Mouse (Mus musculus) small intestine, adult 2 months (tissue): ENCODE measurements around the gene Btn2a2. TPM values are rescaled to one million over a fixed set of nuclear protein-coding genes. Genes with fewer than 3 reads are reported as not detected.

Experiments used
- H3K27ac ChIP-seq: fragments of 200-500 bp; 2 replicates; pipeline ENCODE4 v1.5.1; 2012; ENCODE audit warnings: low read depth, low read length, control low read depth, inconsistent platforms; ENCODE audit not compliant: insufficient read depth
- H3K27me3 ChIP-seq: fragments of 200-500 bp; 2 replicates; pipeline ENCODE4 v1.6.1; 2012; ENCODE audit warnings: mild to moderate bottlenecking, moderate library complexity, low read length, inconsistent platforms; ENCODE audit not compliant: control insufficient read depth, insufficient read depth
- H3K36me3 ChIP-seq: fragments of 200-500 bp; 2 replicates; pipeline ENCODE4 v1.6.1; 2012; ENCODE audit warnings: mild to moderate bottlenecking, low read length, control low read depth, inconsistent platforms; ENCODE audit not compliant: control insufficient read depth, insufficient read depth
- H3K4me1 ChIP-seq: fragments of 200-500 bp; 2 replicates; pipeline ENCODE4 v1.6.1; 2012; ENCODE audit warnings: low read length, inconsistent platforms, mixed read lengths; ENCODE audit not compliant: control insufficient read depth, insufficient read depth, insufficient read length
- H3K4me3 ChIP-seq: fragments of 200-500 bp; 2 replicates; pipeline ENCODE4 v1.5.1; 2012; ENCODE audit warnings: low read depth, mild to moderate bottlenecking, control low read depth, inconsistent platforms, low read length, moderate library complexity
- CTCF ChIP-seq: fragments of 200-500 bp; IDR thresholded peaks from 2 replicates; pipeline ENCODE4 v1.5.1; 2012; ENCODE audit warnings: low read depth, mild to moderate bottlenecking, control low read depth, inconsistent platforms, low read length, moderate library complexity, mixed read lengths; ENCODE audit not compliant: insufficient replicate concordance, insufficient read length; ENCODE audit errors: extremely low read depth
- POLR2A ChIP-seq: fragments of 200-500 bp; IDR thresholded peaks from 2 replicates; pipeline ENCODE4 v1.6.1; 2012; ENCODE audit warnings: low read depth, mild to moderate bottlenecking, control low read depth, inconsistent platforms, low read length, moderate library complexity
- WGBS: fragments of 180-500 bp; shearing (Covaris S2); methylation state at CpG from one replicate; pipeline ENCODE4 v1.1.7; 2018; 5-methylcytosine and 5-hydroxymethylcytosine counted together
- polyA plus RNA-seq: library from polyadenylated mRNA; depleted of rRNA; stranded (reverse); fragments of >200 nt; gene quantifications from 2 replicates; pipeline ENCODE4 v1.2.3, GENCODE M21; 2012

Btn2a2 gene
- polyA plus RNA-seq, 1 experiment: not detected

DNA sequence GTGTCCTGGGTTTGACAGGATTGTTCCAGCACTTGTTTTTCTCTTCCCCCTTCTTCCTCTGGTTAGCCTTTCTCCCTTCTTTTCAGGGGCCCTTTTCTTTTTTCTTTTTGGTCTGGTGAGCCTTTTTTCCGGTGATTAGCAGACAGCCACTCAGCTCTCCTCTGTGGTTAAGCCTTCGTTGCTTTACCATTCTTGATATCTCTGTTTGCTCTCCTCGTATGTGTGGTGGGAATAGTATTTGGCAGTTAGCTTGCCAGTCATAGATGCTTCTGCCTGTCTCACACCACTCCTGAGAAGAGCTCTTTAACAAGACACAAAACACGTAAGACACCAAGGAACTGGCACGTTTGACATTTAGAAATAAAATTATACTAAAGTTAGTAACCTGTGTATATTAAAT is 44.2 kb downstream of the Btn2a2 start:
- Histone ChIP-seq H3K27me3 (no peaks in the 10 kb centered on the region), H3K4me1 (no peaks in the 10 kb centered on the region), H3K27ac (no peak overlapping the region), H3K36me3 (no peaks in the 10 kb centered on the region), H3K4me3 (no peak overlapping the region)
- 64% methylated on average over 5 of the region's 5 CpGs for WGBS
- TF ChIP-seq POLR2A (no peak), CTCF (no peak)

DNA sequence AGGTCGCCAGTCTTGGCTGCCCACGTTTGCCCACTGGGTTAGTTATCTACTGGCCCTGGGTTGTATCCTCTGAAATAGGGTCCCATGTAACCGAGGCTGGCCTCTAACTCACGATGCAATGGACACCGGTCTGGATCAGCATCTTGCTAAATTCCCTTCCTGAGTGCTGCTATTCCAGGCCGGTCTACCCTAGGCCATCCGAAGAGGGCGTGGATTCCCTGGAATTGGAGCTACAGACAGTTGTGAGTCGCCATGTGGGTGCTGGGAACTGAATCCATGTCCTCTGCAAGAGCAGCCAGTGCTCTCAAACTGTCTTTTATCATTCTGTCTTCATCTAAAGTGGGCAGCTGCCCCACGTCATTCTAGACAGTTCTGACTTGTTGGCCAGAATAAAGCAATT is 48.8 kb downstream of the Btn2a2 start:
- Histone ChIP-seq H3K27ac (no peak overlapping the region), H3K4me3 (no peak overlapping the region), H3K27me3 (no peaks in the 10 kb centered on the region), H3K4me1 (peaks cover 2% of the 10 kb centered on the region; the same call in 1 of the 2 replicates), H3K36me3 (no peaks in the 10 kb centered on the region)
- 88% methylated on average over 10 of the region's 10 CpGs for WGBS
- TF ChIP-seq POLR2A (no peak), CTCF (no peak)

DNA sequence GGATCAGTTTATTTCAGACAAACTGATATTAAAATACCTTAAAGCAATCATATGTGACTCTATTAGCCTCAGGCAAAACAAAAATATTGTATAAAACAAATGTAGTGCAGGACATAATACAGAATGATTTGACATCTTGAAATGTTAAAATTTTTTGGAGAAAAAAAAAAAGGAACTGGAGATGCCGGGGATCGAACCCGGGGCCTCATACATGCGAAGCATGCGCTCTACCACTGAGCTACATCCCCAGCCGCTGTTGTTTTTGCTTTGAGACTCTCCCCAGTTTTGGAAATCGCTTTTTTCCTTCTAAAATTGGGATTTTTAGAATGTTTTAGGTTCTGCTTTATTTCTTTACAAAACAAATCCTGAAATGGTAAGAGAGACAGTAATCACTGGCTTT is 50.1 kb downstream of the Btn2a2 start:
- Histone ChIP-seq H3K4me1 (peaks cover 2% of the 10 kb centered on the region; the same call in 1 of the 2 replicates), H3K36me3 (no peaks in the 10 kb centered on the region), H3K27ac (no peak overlapping the region), H3K27me3 (no peaks in the 10 kb centered on the region), H3K4me3 (no peak overlapping the region)
- no peak for TF ChIP-seq POLR2A
- TF ChIP-seq CTCF: no peak
- 1% methylated on average over 7 of the region's 7 CpGs for WGBS

GRCm38 (mm10) chr13:23437908-23438307 is 50.7 kb downstream of the Btn2a2 start:
- H3K4me1 ChIP-seq: peaks cover 2% of the 10 kb centered on the region; the same call in 1 of the 2 replicates
- H3K27ac ChIP-seq: no peak overlapping the region
- no peak for TF ChIP-seq POLR2A
- H3K36me3 ChIP-seq: no peaks in the 10 kb centered on the region
- under 1% methylated on average over 17 of the region's 17 CpGs for whole genome bisulfite sequencing
- peak overlapping the region; percentile 20 for H3K4me3 ChIP-seq
- no peaks in the 10 kb centered on the region for H3K27me3 ChIP-seq

DNA sequence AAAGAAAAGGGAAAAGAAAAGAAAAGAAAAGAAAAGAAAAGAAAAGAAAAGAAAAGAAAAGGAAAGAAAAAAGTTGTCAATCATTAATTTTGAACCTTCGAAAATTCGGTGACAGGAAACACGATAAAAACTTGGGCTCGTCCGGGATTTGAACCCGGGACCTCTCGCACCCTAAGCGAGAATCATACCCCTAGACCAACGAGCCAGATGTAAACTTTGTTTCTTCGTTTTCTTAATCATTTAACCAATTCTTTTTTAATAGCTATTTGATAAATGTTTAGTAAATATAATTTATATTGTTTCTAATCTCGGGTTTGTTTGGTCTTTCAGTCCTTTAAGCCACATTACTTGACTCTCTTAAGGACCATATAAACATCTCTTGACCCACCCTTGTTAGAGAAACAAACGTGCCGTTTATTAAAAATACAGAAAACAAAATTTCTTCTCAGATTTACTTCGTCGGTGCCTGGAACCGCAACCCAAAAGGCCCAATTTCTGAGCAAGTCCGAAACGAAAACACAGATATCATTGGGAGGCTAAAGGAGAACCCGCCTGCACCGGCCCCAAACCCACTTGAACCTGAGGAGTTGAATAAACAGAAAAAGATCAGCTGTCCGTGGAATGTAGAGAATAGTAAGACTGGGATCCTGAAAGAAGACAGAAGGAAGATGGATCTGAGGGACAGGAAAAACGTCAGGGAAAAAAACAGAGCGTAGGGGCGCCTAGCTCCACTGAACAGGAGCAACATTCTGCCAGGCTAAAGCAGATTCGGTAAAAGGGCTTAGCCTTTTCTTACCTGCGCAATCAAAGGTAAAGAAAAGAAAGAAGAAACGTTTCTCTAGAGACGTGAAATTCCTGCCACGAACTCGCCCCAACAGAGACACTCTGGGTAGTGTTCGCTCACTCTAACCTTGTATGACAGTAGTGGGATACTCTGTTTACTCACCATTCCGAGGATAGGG is 51.5 kb downstream of the Btn2a2 start:
- under 1% methylated on average over 32 of the region's 32 CpGs for WGBS
- Histone ChIP-seq H3K36me3 (no peaks in the 10 kb centered on the region), H3K27me3 (no peaks in the 10 kb centered on the region), H3K4me1 (peaks cover 2% of the 10 kb centered on the region; the same call in 1 of the 2 replicates), H3K4me3 (peak overlapping the region; percentile 77), H3K27ac (peak overlapping the region; percentile 44)
- TF ChIP-seq POLR2A: no peak
- no peak for TF ChIP-seq CTCF

GRCm38 (mm10) chr13:23436231-23436661 is 52.4 kb downstream of the Btn2a2 start:
- WGBS: 1% methylated on average over 11 of the region's 11 CpGs
- Histone ChIP-seq H3K36me3 (no peaks in the 10 kb centered on the region), H3K27ac (no peak overlapping the region), H3K27me3 (no peaks in the 10 kb centered on the region), H3K4me1 (peaks cover 2% of the 10 kb centered on the region; the same call in 1 of the 2 replicates), H3K4me3 (no peak overlapping the region)
- no peak for TF ChIP-seq POLR2A
- no peak for TF ChIP-seq CTCF

DNA sequence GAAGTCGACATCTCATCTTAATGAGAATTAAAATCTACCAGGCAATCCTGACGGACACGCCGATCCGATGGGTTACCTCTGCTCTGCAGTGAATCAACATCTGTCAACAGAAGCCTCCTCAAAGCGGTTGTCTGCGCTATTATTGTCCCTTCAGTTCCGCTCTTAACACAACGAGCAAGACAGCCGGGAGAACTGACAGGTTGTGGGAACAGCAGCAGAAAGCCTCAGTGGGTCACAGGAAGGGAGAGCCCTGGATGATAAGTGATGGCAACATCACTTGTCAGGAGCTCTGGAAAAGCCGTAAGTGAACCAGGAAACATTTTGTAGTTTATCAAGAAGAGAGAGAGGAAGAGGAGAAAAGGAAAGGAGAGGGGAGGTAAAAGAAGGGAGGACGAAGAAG is 53.0 kb downstream of the Btn2a2 start:
- no peak overlapping the region for H3K27ac ChIP-seq
- no peak for TF ChIP-seq POLR2A

More for the DNA sequence above, 53.0 kb downstream of the Btn2a2 start:
- Histone ChIP-seq H3K36me3 (no peaks in the 10 kb centered on the region), H3K4me3 (peak overlapping the region; percentile 49), H3K4me1 (peaks cover 2% of the 10 kb centered on the region; the same call in 1 of the 2 replicates), H3K27me3 (no peaks in the 10 kb centered on the region)
- 7% methylated on average over 12 of the region's 12 CpGs for WGBS
